Mouse (Mus musculus): Measurements from ENCODE around the gene Baz2b. TPM values are rescaled to one million over a fixed set of nuclear protein-coding genes. Genes with fewer than 3 reads are reported as not detected.
A peak's percentile ranks its signal among the peaks of the same experiment; 100 is the strongest.

The Baz2b gene
- polyA plus RNA-seq, 1 experiment from 2014 or later = 33.8 TPM

- Histone ChIP-seq H3K9me3 (ENCODE audit: control insufficient read depth) (no peaks in the 10 kb centered on the region), H3K4me3 (ENCODE audit: low read depth, low read length) (no peak overlapping the region), H3K4me2 (replicated peaks; ENCODE audit: low read depth) (no peak overlapping the region), H3K27me3 (replicated peaks; ENCODE audit: control insufficient read depth, insufficient read depth, low read length) (no peaks in the 10 kb centered on the region), H3K4me1 (replicated peaks; ENCODE audit: control insufficient read depth, insufficient read depth, low read length) (no peaks in the 10 kb centered on the region; the same call in none of the 2 replicates), H3K27ac (ENCODE audit: low read depth, low read length) (no peak overlapping the region), H3K9ac (ENCODE audit: low read depth, low read length) (no peak overlapping the region), H3K36me3 (ENCODE audit: control insufficient read depth, insufficient read depth) (no peaks in the 10 kb centered on the region)
- 68% methylated on average over 9 of the region's 9 CpGs for WGBS
- ATAC-seq = no peak
- TF ChIP-seq CTCF (IDR thresholded peaks at IDR 0.05; ENCODE audit: low read depth) = no peak
These were observed 158.8 kb downstream of the Baz2b start for GRCm38 (mm10) chr2:60050667-60051460.

- no peak for ATAC-seq
- H3K4me1 ChIP-seq (replicated peaks; ENCODE audit: control insufficient read depth, insufficient read depth, low read length) = no peaks in the 10 kb centered on the region; the same call in none of the 2 replicates
- WGBS = 86% methylated on average over 4 of the region's 4 CpGs
These were observed 159.8 kb downstream of the Baz2b start for GRCm38 (mm10) chr2:60049889-60050288.

DNA sequence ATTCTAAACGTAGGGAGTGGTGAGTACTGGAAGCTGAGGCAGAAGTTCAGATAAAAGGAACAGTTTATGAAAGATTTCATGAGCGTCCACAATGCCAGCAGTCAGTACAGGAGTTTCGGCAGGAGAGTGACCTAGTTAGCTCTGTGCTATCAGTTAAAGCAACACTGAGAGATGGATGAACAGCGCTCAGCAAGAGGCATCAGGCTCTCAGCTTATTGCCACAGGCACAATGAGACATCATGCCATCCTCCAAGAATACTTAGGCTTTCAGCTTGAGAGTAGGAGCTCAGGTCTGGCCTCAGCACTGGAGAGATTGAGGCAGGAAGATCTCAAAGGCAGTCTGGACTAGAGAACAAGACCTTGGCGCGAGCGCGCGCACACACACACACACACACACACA, 160.3 kb downstream of the Baz2b start:
- Histone ChIP-seq H3K4me3 (ENCODE audit: low read depth, low read length) (no peak overlapping the region), H3K27ac (ENCODE audit: low read depth, low read length) (no peak overlapping the region), H3K27me3 (replicated peaks; ENCODE audit: control insufficient read depth, insufficient read depth, low read length) (no peaks in the 10 kb centered on the region), H3K36me3 (ENCODE audit: control insufficient read depth, insufficient read depth) (no peaks in the 10 kb centered on the region), H3K9ac (ENCODE audit: low read depth, low read length) (no peak overlapping the region), H3K9me3 (ENCODE audit: control insufficient read depth) (no peaks in the 10 kb centered on the region), H3K4me2 (replicated peaks; ENCODE audit: low read depth) (no peak overlapping the region), H3K4me1 (replicated peaks; ENCODE audit: control insufficient read depth, insufficient read depth, low read length) (no peaks in the 10 kb centered on the region; the same call in none of the 2 replicates)
- no peak for TF ChIP-seq CTCF (IDR thresholded peaks at IDR 0.05; ENCODE audit: low read depth)
- 92% methylated on average over 9 of the region's 9 CpGs for WGBS
- no peak for ATAC-seq

More at GRCm38 (mm10) chr2:60049889-60050288, 159.8 kb downstream of the Baz2b start:
- no peak overlapping the region for H3K4me3 ChIP-seq (ENCODE audit: low read depth, low read length)
- H3K9ac ChIP-seq (ENCODE audit: low read depth, low read length) = no peak overlapping the region
- no peaks in the 10 kb centered on the region for H3K27me3 ChIP-seq (replicated peaks; ENCODE audit: control insufficient read depth, insufficient read depth, low read length)
- H3K9me3 ChIP-seq (ENCODE audit: control insufficient read depth) = no peaks in the 10 kb centered on the region
- TF ChIP-seq CTCF (IDR thresholded peaks at IDR 0.05; ENCODE audit: low read depth) = no peak
- no peak overlapping the region for H3K4me2 ChIP-seq (replicated peaks; ENCODE audit: low read depth)
- no peaks in the 10 kb centered on the region for H3K36me3 ChIP-seq (ENCODE audit: control insufficient read depth, insufficient read depth)
- H3K27ac ChIP-seq (ENCODE audit: low read depth, low read length) = no peak overlapping the region

GRCm38 (mm10) chr2:60045995-60046394, 163.6 kb downstream of the Baz2b start:
- peak overlapping the region; percentile 67 for H3K27ac ChIP-seq (ENCODE audit: low read depth, low read length)
- no peaks in the 10 kb centered on the region for H3K9me3 ChIP-seq (ENCODE audit: control insufficient read depth)
- no peak overlapping the region for H3K4me3 ChIP-seq (ENCODE audit: low read depth, low read length)
- ATAC-seq = peak; percentile 50
- H3K27me3 ChIP-seq (replicated peaks; ENCODE audit: control insufficient read depth, insufficient read depth, low read length) = no peaks in the 10 kb centered on the region
- no peaks in the 10 kb centered on the region for H3K36me3 ChIP-seq (ENCODE audit: control insufficient read depth, insufficient read depth)
- no peak overlapping the region for H3K4me2 ChIP-seq (replicated peaks; ENCODE audit: low read depth)
- H3K9ac ChIP-seq (ENCODE audit: low read depth, low read length) = no peak overlapping the region
- 26% methylated on average over 1 of the region's 1 CpGs for WGBS
- H3K4me1 ChIP-seq (replicated peaks; ENCODE audit: control insufficient read depth, insufficient read depth, low read length) = peaks cover 9% of the 10 kb centered on the region
- TF ChIP-seq CTCF (IDR thresholded peaks at IDR 0.05; ENCODE audit: low read depth) = no peak

DNA sequence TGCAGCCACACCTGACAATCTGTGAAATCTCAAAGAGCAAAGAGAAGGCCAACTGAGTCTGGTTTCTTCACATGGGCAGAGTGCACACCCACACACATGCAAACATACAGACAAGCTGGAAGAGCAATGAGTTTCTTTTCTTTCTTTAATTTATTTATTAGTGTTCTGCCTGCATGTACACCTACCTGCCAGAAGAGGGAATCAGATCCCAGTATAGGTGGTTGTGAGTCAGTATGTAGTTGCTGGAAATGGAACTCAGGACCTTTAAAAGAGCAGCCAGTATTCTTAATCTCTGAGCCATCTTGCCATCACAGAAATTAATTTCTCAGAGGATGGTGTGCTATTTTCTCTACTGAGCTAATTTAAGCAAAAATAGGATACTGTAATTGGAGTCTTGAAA, 164.7 kb downstream of the Baz2b start:
- no peaks in the 10 kb centered on the region for H3K36me3 ChIP-seq (ENCODE audit: control insufficient read depth, insufficient read depth)
- peaks cover 9% of the 10 kb centered on the region; the same call in 1 of the 2 replicates for H3K4me1 ChIP-seq (replicated peaks; ENCODE audit: control insufficient read depth, insufficient read depth, low read length)
- no peak overlapping the region for H3K4me2 ChIP-seq (replicated peaks; ENCODE audit: low read depth)
- no peak overlapping the region for H3K9ac ChIP-seq (ENCODE audit: low read depth, low read length)
- no peak overlapping the region for H3K27ac ChIP-seq (ENCODE audit: low read depth, low read length)
- H3K27me3 ChIP-seq (replicated peaks; ENCODE audit: control insufficient read depth, insufficient read depth, low read length) = no peaks in the 10 kb centered on the region
- ATAC-seq = no peak
- H3K9me3 ChIP-seq (ENCODE audit: control insufficient read depth) = no peaks in the 10 kb centered on the region
- TF ChIP-seq CTCF (IDR thresholded peaks at IDR 0.05; ENCODE audit: low read depth) = peak; percentile 61
- no peak overlapping the region for H3K4me3 ChIP-seq (ENCODE audit: low read depth, low read length)

GRCm38 (mm10) chr2:60044540-60044939, 165.1 kb downstream of the Baz2b start:
- no peak overlapping the region for H3K4me3 ChIP-seq (ENCODE audit: low read depth, low read length)
- no peak for ATAC-seq
- H3K4me2 ChIP-seq (replicated peaks; ENCODE audit: low read depth) = no peak overlapping the region
- TF ChIP-seq CTCF (IDR thresholded peaks at IDR 0.05; ENCODE audit: low read depth) = peak; percentile 26; the same call in 1 of the 2 replicates
- no peak overlapping the region for H3K9ac ChIP-seq (ENCODE audit: low read depth, low read length)
- H3K4me1 ChIP-seq (replicated peaks; ENCODE audit: control insufficient read depth, insufficient read depth, low read length) = peaks cover 9% of the 10 kb centered on the region; the same call in 1 of the 2 replicates
- H3K9me3 ChIP-seq (ENCODE audit: control insufficient read depth) = no peaks in the 10 kb centered on the region
- no peaks in the 10 kb centered on the region for H3K36me3 ChIP-seq (ENCODE audit: control insufficient read depth, insufficient read depth)
- 68% methylated on average over 2 of the region's 2 CpGs for WGBS
- H3K27ac ChIP-seq (ENCODE audit: low read depth, low read length) = no peak overlapping the region
- no peaks in the 10 kb centered on the region for H3K27me3 ChIP-seq (replicated peaks; ENCODE audit: control insufficient read depth, insufficient read depth, low read length)
